Mouse (Mus musculus): ENCODE measurements at regions not wholly inside any gene's neighbourhood (a gene's known extent, or its start where the extent isn't known, plus 50 kb on each side); places are given as distances from the start of the nearest gene placed in this dataset.

DNA sequence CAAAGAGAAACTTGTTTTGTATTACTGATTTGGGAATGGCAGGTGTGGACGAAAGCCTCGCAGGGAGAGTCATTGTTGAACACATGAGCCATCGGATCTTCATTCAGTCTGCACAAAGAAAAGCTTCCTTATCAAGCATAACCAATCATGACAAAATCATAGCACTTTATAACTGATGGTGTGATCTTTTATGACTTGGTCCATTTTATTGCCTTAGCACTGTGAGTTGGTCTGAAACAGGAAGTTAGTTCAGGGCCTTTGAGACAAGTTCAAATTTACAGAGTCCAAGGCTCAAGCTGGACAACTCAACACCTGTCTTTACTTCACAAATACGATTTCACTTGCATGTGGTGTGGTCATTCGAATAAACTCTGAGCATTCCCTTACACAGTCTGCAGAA lies 68.8 kb upstream of the Pax8 start:
- no peak for TF ChIP-seq CTCF (IDR thresholded peaks at IDR 0.05; ENCODE audit: low read depth)
- Histone ChIP-seq H3K9me3 (replicated peaks; ENCODE audit: low read length) (no peaks in the 10 kb centered on the region), H3K27me3 (ENCODE audit: insufficient read depth, low read length) (no peaks in the 10 kb centered on the region), H3K27ac (no peak overlapping the region), H3K36me3 (ENCODE audit: insufficient read depth, low read length) (no peaks in the 10 kb centered on the region), H3K9ac (ENCODE audit: low read depth, low read length) (no peak overlapping the region), H3K4me3 (replicated peaks; ENCODE audit: low read depth, low read length) (no peak overlapping the region), H3K4me2 (ENCODE audit: low read length) (no peak overlapping the region), H3K4me1 (replicated peaks; ENCODE audit: insufficient read depth, low read length) (no peaks in the 10 kb centered on the region)
- DNase-seq (ENCODE audit: low spot score) = no peak
- no peak for ATAC-seq (replicated peaks; ENCODE audit: low FRiP score, low read depth)
- WGBS = 70% methylated on average over 5 of the region's 5 CpGs

DNA sequence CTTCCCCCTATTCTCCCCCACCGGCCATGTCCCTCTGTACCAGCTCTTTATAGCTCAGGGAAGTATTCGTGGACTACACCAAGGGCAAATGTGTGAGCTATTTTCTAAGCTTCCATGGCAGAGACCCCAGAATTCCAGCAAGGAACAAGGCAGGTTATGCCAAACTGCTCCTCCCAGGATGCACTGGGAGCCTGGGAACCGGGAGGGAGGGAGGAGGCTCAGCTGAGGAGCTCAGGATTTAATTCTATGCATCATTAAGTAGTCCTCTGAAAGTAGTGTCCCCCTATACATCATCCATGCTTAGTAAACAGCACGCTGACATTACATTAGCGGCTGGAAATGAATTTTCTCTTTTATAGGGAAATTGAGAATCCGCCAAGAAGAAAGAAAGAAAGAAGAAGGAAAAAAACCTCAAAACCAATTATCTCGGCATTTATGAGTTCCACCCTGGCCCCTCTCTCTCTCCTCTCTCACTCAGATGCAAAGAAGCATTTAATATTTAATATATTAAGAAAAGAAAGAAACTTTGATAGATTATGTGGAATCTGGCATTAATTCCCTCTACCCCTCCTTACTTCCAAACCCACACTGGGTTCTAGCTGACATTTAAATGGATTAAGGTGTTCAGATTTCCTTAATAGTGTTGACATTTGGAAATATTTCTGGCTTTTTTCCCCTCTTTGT lies 63.6 kb upstream of the Pax8 start:
- Histone ChIP-seq H3K9ac (ENCODE audit: low read depth, low read length) (0 out of 2 replicates have a peak overlapping the region, but pooled peaks have one; percentile 9), H3K4me3 (replicated peaks; ENCODE audit: low read depth, low read length) (no peak overlapping the region), H3K36me3 (ENCODE audit: insufficient read depth, low read length) (no peaks in the 10 kb centered on the region), H3K4me1 (replicated peaks; ENCODE audit: insufficient read depth, low read length) (no peaks in the 10 kb centered on the region), H3K27ac (peak overlapping the region; percentile 68; the same call in 1 of the 2 replicates), H3K4me2 (ENCODE audit: low read length) (peak overlapping the region; percentile 33), H3K27me3 (ENCODE audit: insufficient read depth, low read length) (no peaks in the 10 kb centered on the region), H3K9me3 (replicated peaks; ENCODE audit: low read length) (no peaks in the 10 kb centered on the region)
- ATAC-seq (replicated peaks; ENCODE audit: low FRiP score, low read depth) (peak; percentile 77), DNase-seq (ENCODE audit: low spot score) (peak; percentile 81)
- TF ChIP-seq CTCF (IDR thresholded peaks at IDR 0.05; ENCODE audit: low read depth) = no peak
- 20% methylated on average over 7 of the region's 7 CpGs for WGBS

DNA sequence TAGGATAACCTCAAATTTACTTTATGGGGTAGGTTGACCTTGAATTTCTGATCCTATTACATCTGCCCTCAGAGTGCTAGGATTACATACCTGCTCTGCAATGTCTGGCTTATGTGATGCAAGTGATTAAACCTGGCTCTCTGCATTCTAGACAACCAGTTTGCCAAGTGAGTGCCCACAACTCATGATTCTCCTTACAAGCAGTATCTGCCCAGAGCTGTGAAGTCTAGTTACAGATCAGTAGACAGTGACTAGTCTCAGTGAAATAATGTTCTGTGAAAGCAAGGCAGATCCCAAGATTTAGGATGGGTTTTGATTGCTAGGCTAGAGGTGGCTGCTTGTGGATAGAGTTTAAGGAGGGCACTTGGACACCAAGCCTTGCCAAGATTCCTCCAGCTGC lies 61.9 kb upstream of the Pax8 start:
- ATAC-seq (replicated peaks; ENCODE audit: low FRiP score, low read depth) = peak; percentile 34; the same call in 1 of the 2 replicates
- H3K27ac ChIP-seq = no peak overlapping the region

More for the DNA sequence above, 61.9 kb upstream of the Pax8 start:
- Histone ChIP-seq H3K4me1 (replicated peaks; ENCODE audit: insufficient read depth, low read length) (no peaks in the 10 kb centered on the region), H3K9me3 (replicated peaks; ENCODE audit: low read length) (no peaks in the 10 kb centered on the region), H3K36me3 (ENCODE audit: insufficient read depth, low read length) (no peaks in the 10 kb centered on the region), H3K4me2 (ENCODE audit: low read length) (no peak overlapping the region), H3K9ac (ENCODE audit: low read depth, low read length) (no peak overlapping the region), H3K4me3 (replicated peaks; ENCODE audit: low read depth, low read length) (no peak overlapping the region), H3K27me3 (ENCODE audit: insufficient read depth, low read length) (no peaks in the 10 kb centered on the region)
- DNase-seq (ENCODE audit: low spot score) = peak; percentile 43
- no peak for TF ChIP-seq CTCF (IDR thresholded peaks at IDR 0.05; ENCODE audit: low read depth)
